Mouse (Mus musculus): Measurements from ENCODE around the gene Btbd11. TPM values are rescaled to one million over a fixed set of nuclear protein-coding genes. Genes with fewer than 3 reads are reported as not detected.

Btbd11 gene
- polyA plus RNA-seq, 1 experiment from 2014 or later = 23.6 TPM

DNA sequence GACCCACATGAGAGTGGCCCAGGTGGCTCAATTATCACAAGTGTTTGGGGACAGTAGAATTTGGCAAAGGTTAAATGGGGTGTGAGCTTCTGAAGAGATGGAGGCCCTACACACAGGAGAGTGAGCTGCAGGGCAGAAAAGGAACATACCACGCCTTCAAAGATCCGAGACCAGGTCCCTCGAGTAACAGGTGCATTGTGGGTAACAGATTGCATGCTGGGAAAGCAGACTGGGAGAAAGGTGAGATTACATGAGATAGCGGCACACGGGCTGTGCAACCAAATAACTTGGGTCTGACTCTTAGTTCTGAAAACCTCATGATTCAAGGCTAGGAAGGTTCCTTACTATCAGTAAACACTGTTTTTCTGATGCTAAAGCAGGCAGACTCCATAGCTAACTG is 209.7 kb downstream of the Btbd11 start:
- H3K4me2 ChIP-seq (replicated peaks; ENCODE audit: low read depth, low read length) = no peak overlapping the region
- no peak overlapping the region for H3K27ac ChIP-seq (ENCODE audit: low read depth, low read length)
- H3K4me1 ChIP-seq (ENCODE audit: control insufficient read depth, insufficient read depth, low read length) = no peaks in the 10 kb centered on the region
- H3K4me3 ChIP-seq (ENCODE audit: low read length) = no peak overlapping the region
- no peaks in the 10 kb centered on the region; the same call in 1 of the 2 replicates for H3K27me3 ChIP-seq (ENCODE audit: control insufficient read depth, insufficient read depth, low read length)
- H3K9me3 ChIP-seq (ENCODE audit: control insufficient read depth, low read length) = no peaks in the 10 kb centered on the region
- no peak overlapping the region for H3K9ac ChIP-seq (ENCODE audit: low read depth, low read length)
- ATAC-seq (ENCODE audit: low FRiP score, low TSS enrichment) = no peak
- 90% methylated on average over 5 of the region's 5 CpGs for whole genome bisulfite sequencing
- H3K36me3 ChIP-seq (ENCODE audit: control insufficient read depth, insufficient read depth, low read length) = no peaks in the 10 kb centered on the region

DNA sequence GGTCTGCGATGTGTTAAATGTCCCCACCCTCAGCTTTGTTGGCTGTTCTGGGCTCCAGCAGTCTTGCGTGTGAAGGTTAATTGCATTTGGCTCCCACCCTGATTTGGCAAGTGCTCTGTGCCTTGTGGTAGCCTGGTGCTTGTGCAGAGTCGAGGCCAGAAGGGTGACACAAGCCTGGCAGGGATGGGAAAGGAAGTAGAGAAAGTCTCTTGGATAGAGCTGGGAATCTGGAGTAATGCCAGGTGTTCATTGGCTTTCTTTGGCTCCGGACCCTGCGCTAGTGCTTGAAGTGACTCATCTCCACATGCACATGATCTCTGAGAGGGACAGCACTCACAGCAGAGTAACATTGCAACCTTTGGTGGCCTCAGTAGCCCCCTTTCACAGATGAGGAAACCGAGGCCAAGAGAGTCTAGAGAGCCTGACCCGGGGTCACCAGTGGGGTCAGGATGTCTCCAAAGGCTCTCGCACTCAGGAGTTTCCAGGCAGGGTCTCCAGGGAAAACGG is 211.5 kb downstream of the Btbd11 start:
- Histone ChIP-seq H3K4me1 (ENCODE audit: control insufficient read depth, insufficient read depth, low read length) (no peaks in the 10 kb centered on the region), H3K27me3 (ENCODE audit: control insufficient read depth, insufficient read depth, low read length) (no peaks in the 10 kb centered on the region; the same call in 1 of the 2 replicates), H3K4me3 (ENCODE audit: low read length) (peak overlapping the region; percentile 44), H3K4me2 (replicated peaks; ENCODE audit: low read depth, low read length) (peak overlapping the region; percentile 81), H3K27ac (ENCODE audit: low read depth, low read length) (no peak overlapping the region), H3K36me3 (ENCODE audit: control insufficient read depth, insufficient read depth, low read length) (no peaks in the 10 kb centered on the region), H3K9ac (ENCODE audit: low read depth, low read length) (peak overlapping the region; percentile 57; the same call in 1 of the 2 replicates), H3K9me3 (ENCODE audit: control insufficient read depth, low read length) (no peaks in the 10 kb centered on the region)
- ATAC-seq (ENCODE audit: low FRiP score, low TSS enrichment) = peak; percentile 40
- 38% methylated on average over 9 of the region's 9 CpGs for WGBS

DNA sequence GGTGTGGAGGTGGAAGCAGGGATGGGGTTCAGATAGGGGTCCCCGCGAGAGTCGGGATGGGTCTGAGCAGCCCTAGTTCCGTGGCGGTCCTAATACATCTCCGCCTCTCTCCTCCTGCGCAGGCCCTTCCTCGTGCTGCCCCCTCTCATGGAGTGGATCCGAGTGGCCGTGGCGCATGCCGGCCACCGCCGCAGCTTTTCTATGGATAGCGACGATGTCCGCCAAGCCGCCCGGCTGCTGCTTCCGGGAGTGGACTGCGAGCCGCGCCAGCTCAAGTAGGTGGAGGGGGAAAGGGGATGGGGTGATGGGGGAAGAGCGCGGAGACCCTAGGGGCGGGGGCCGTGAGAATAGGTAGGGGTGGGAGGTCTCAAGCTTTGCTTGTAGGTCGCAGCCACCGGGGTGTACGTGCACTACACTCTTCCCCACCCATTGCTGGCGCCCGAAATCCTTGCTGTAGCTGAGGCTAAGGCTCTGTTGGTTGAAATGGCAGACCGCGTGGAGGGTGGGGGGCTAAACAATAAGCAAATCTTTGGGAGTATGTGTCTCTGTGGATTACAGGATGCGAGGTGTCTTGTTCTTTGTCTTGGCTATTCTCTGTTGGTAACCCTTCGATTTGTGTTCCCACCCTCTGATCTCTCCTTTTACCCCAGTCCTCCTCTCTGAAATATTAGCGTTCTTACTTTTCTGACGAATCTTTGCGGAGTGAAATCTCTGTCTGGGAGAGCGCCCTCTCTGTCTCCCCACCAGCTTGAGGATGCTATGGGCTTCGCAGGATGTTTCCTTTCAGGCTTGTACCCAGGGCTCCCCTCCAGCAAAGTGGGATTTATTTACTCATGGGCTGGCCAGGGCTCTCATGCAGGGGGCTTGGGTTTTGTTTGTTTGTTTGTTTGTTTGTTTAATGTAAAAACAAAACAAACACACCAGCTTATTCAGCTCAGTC is 212.3 kb downstream of the Btbd11 start:
- Histone ChIP-seq H3K9me3 (ENCODE audit: control insufficient read depth, low read length) (no peaks in the 10 kb centered on the region), H3K9ac (ENCODE audit: low read depth, low read length) (peak overlapping the region; percentile 57; the same call in 1 of the 2 replicates), H3K4me3 (ENCODE audit: low read length) (peak overlapping the region; percentile 44), H3K27me3 (ENCODE audit: control insufficient read depth, insufficient read depth, low read length) (no peaks in the 10 kb centered on the region; the same call in 1 of the 2 replicates), H3K4me1 (ENCODE audit: control insufficient read depth, insufficient read depth, low read length) (no peaks in the 10 kb centered on the region), H3K36me3 (ENCODE audit: control insufficient read depth, insufficient read depth, low read length) (no peaks in the 10 kb centered on the region), H3K4me2 (replicated peaks; ENCODE audit: low read depth, low read length) (peak overlapping the region; percentile 81), H3K27ac (ENCODE audit: low read depth, low read length) (no peak overlapping the region)
- peak; percentile 73 for ATAC-seq (ENCODE audit: low FRiP score, low TSS enrichment)
- 3% methylated on average over 41 of the region's 41 CpGs for WGBS

DNA sequence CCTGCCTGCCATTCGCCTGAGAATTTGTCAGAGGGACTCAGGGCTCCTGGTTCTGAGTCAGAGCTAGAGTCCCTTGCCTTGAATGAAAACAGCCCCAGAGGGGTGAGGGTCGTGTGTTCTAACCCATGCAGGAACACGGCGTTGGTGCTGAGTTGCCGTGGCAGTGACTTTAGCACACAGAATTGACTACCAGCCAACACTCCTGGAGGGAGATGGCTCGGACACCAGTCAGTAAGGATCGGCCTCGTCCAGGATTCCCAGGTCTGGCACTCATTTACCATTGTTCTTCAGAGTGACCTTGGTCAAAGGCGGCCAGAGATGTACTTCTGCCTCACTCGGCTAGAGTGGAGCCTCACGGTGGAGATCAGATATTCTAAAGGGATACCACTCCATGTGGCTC is 215.9 kb downstream of the Btbd11 start:
- ATAC-seq (ENCODE audit: low FRiP score, low TSS enrichment) = no peak
- 89% methylated on average over 11 of the region's 11 CpGs for WGBS
- no peaks in the 10 kb centered on the region for H3K4me1 ChIP-seq (ENCODE audit: control insufficient read depth, insufficient read depth, low read length)

DNA sequence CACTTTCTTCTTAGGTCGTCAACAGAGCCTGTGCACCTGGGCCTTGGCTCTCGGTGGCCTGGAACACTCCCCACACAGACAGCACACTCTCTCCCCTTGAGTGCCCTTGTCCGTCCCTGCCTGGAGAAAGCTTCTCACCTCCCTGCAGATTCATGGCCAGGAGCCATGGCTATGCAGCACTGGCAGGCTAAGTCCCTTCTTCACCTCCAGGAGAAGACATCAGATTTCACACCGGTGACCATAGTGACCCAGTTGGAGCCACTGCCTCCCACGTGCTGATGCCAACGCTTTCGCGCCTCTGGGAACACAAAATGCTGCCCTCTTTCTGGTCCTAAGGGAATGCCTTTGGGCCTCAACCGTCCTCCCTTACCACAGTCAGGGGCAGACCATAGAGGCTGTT is 217.9 kb downstream of the Btbd11 start:
- Histone ChIP-seq H3K4me1 (ENCODE audit: control insufficient read depth, insufficient read depth, low read length) (no peaks in the 10 kb centered on the region), H3K4me2 (replicated peaks; ENCODE audit: low read depth, low read length) (no peak overlapping the region), H3K9ac (ENCODE audit: low read depth, low read length) (no peak overlapping the region), H3K9me3 (ENCODE audit: control insufficient read depth, low read length) (no peaks in the 10 kb centered on the region), H3K36me3 (ENCODE audit: control insufficient read depth, insufficient read depth, low read length) (no peaks in the 10 kb centered on the region), H3K27me3 (ENCODE audit: control insufficient read depth, insufficient read depth, low read length) (no peaks in the 10 kb centered on the region; the same call in 1 of the 2 replicates), H3K4me3 (ENCODE audit: low read length) (no peak overlapping the region), H3K27ac (ENCODE audit: low read depth, low read length) (no peak overlapping the region)
- WGBS = 40% methylated on average over 9 of the region's 9 CpGs
- ATAC-seq (ENCODE audit: low FRiP score, low TSS enrichment) = 0 out of 2 replicates have a peak, but pooled peaks have one; percentile 30

More for the DNA sequence above, 215.9 kb downstream of the Btbd11 start:
- Histone ChIP-seq H3K27ac (ENCODE audit: low read depth, low read length) (no peak overlapping the region), H3K9me3 (ENCODE audit: control insufficient read depth, low read length) (no peaks in the 10 kb centered on the region), H3K36me3 (ENCODE audit: control insufficient read depth, insufficient read depth, low read length) (no peaks in the 10 kb centered on the region), H3K4me2 (replicated peaks; ENCODE audit: low read depth, low read length) (no peak overlapping the region), H3K9ac (ENCODE audit: low read depth, low read length) (no peak overlapping the region), H3K4me3 (ENCODE audit: low read length) (no peak overlapping the region), H3K27me3 (ENCODE audit: control insufficient read depth, insufficient read depth, low read length) (no peaks in the 10 kb centered on the region; the same call in 1 of the 2 replicates)

DNA sequence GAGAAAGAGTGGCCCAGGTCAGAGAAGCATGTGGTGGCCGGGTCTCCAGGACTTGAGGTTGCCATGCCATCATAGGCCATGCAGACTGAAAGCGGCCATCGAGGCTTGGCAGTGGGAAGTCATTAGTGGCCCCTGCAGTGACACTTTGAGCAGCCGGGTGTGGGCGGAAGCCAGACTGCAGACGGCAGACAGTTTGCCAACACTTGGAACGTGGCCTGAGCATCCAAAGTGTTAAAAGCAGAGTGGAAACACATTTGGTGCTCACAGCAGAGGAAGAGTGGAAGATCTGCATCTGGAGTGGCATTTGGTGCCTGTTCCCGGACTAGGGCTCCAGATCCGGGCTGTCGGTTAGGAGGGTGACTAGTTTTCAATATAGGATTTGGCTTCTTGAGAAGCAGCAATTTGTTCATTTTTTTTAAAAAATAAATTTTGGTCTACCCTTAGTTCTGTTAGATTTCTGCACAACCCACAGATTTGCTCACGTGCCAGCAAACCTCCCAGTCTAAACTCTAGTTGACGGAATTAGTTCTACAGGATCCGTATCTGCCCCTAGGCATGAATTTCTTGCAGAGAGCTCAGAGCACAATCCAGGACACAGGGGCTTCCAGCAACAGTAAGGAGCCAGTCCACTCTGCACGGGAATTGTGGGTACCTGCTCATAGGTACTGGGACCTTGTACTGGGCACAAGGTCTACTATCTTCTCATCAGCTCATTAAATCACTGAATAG is 222.1 kb downstream of the Btbd11 start:
- Histone ChIP-seq H3K4me3 (ENCODE audit: low read length) (no peak overlapping the region), H3K9me3 (ENCODE audit: control insufficient read depth, low read length) (no peaks in the 10 kb centered on the region), H3K27me3 (ENCODE audit: control insufficient read depth, insufficient read depth, low read length) (no peaks in the 10 kb centered on the region), H3K9ac (ENCODE audit: low read depth, low read length) (no peak overlapping the region), H3K4me1 (ENCODE audit: control insufficient read depth, insufficient read depth, low read length) (no peaks in the 10 kb centered on the region), H3K4me2 (replicated peaks; ENCODE audit: low read depth, low read length) (no peak overlapping the region), H3K27ac (ENCODE audit: low read depth, low read length) (no peak overlapping the region), H3K36me3 (ENCODE audit: control insufficient read depth, insufficient read depth, low read length) (no peaks in the 10 kb centered on the region)
- WGBS = 85% methylated on average over 14 of the region's 14 CpGs
- no peak for ATAC-seq (ENCODE audit: low FRiP score, low TSS enrichment)

DNA sequence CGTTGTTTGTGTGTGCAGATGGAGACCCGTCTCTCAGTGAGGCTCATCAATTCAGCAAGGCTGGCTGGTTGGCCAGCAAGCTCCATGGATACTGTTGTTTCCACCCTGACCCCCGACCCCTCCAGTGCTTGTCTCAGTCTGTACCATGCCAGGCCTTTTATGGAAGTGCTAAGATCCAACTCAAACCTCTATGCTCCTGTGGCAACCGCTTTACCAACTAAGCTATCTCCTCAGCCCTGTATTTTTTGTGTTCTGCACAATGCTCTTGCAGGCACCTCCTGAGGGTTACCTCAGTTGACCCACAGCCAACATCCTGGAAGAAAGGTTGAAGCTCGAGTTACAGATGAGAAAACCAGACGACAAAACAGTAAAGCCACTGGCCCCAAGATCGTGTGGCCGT is 230.5 kb downstream of the Btbd11 start:
- Histone ChIP-seq H3K36me3 (ENCODE audit: control insufficient read depth, insufficient read depth, low read length) (no peaks in the 10 kb centered on the region), H3K9ac (ENCODE audit: low read depth, low read length) (no peak overlapping the region), H3K4me2 (replicated peaks; ENCODE audit: low read depth, low read length) (no peak overlapping the region), H3K27me3 (ENCODE audit: control insufficient read depth, insufficient read depth, low read length) (no peaks in the 10 kb centered on the region), H3K9me3 (ENCODE audit: control insufficient read depth, low read length) (no peaks in the 10 kb centered on the region), H3K4me1 (ENCODE audit: control insufficient read depth, insufficient read depth, low read length) (no peaks in the 10 kb centered on the region), H3K27ac (ENCODE audit: low read depth, low read length) (no peak overlapping the region), H3K4me3 (ENCODE audit: low read length) (no peak overlapping the region)
- no peak; the same call in 1 of the 2 replicates for ATAC-seq (ENCODE audit: low FRiP score, low TSS enrichment)
- 27% methylated on average over 8 of the region's 8 CpGs for whole genome bisulfite sequencing

DNA sequence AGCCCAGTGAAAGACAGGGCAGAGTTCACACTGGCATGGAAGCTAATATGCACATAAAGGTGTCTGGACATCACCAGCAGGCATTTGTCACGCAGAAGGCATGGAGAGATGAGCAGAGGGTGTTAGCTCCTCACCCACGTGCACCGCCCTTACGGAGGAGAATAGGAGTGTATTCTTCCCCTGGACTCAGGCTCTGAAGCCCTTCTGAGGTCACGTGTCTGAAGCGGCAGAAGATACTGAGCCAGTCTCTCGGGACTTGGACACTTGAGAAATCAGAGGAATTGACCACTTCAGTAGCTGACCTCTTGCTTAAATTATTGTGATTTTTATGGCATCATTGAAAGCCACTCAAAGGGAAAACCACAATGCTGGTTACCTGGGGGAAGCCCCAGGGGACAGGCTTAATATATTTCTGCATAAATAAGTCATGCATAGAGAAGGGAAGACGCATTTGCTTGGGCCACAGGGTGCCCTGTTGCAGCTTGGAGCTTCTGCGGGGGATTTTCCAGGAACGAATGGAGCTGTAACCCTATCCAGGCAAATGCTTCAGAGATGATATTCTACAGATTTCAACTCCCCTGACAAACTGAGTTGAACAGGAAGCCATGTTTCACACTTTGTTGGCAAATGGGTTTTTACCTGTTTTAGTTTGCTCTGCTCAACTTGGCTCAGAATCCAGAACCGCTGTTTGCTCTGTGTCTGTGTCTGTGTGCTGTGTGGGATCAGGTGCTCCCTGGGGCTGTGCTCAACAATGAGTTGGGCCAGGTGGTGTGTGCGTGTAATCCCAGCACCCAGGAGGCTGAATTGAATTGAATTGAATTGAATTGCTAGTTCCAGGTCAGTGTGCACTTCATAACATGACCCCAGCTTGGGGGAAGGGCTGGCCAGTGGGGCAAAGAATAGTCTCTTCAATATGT is 231.1 kb downstream of the Btbd11 start:
- Histone ChIP-seq H3K27ac (ENCODE audit: low read depth, low read length) (peak overlapping the region; percentile 1; the same call in 1 of the 2 replicates), H3K4me3 (ENCODE audit: low read length) (no peak overlapping the region), H3K9me3 (ENCODE audit: control insufficient read depth, low read length) (no peaks in the 10 kb centered on the region), H3K4me2 (replicated peaks; ENCODE audit: low read depth, low read length) (no peak overlapping the region), H3K4me1 (ENCODE audit: control insufficient read depth, insufficient read depth, low read length) (no peaks in the 10 kb centered on the region), H3K9ac (ENCODE audit: low read depth, low read length) (no peak overlapping the region), H3K27me3 (ENCODE audit: control insufficient read depth, insufficient read depth, low read length) (no peaks in the 10 kb centered on the region), H3K36me3 (ENCODE audit: control insufficient read depth, insufficient read depth, low read length) (no peaks in the 10 kb centered on the region)
- WGBS = 33% methylated on average over 12 of the region's 12 CpGs
- peak; percentile 92 for ATAC-seq (ENCODE audit: low FRiP score, low TSS enrichment)

All from kidney, embryonic 14.5 days (tissue).